Mouse (Mus musculus) midbrain, embryonic 11.5 days (tissue): ENCODE results near the gene Clec2h. TPM values are rescaled to one million over a fixed set of nuclear protein-coding genes. Genes with fewer than 3 reads are reported as not detected.
"Not testable (repeated sequence)": the region's sequence is repeated elsewhere in the genome, so short reads cannot be mapped to it uniquely, and the experiment has no call there.

Experiments used
- ATAC-seq: fragments of 200-750 bp; cut with Nextera tagmentation; 2 replicates; pipeline ENCODE4 v1.8.0; 2017; ENCODE audit warnings: moderate TSS enrichment, moderate library complexity; ENCODE audit not compliant: low FRiP score
- DNase-seq: peaks from one replicate; pipeline ENCODE4 v3.0.0; 2015; ENCODE audit warnings: low spot score; ENCODE audit errors: missing footprints
- H3K27ac ChIP-seq: fragments of 300-500 bp; sonication (generic); 2 replicates; pipeline ENCODE4 v1.5.1; 2014; ENCODE audit warnings: low read depth, low read length
- H3K27me3 ChIP-seq: fragments of 300-500 bp; sonication (generic); 2 replicates; pipeline ENCODE4 v1.6.1; 2014; ENCODE audit warnings: mild to moderate bottlenecking, low read length, moderate library complexity, mixed read lengths; ENCODE audit not compliant: control insufficient read depth, insufficient read depth
- H3K36me3 ChIP-seq: fragments of 300-500 bp; sonication (generic); 2 replicates; pipeline ENCODE4 v1.6.1; 2014; ENCODE audit warnings: mild to moderate bottlenecking, low read length, moderate library complexity, mixed read lengths; ENCODE audit not compliant: control insufficient read depth, insufficient read depth
- H3K4me1 ChIP-seq: fragments of 300-500 bp; sonication (generic); 2 replicates; pipeline ENCODE4 v1.6.1; 2014; ENCODE audit warnings: low read length; ENCODE audit not compliant: control insufficient read depth, insufficient read depth
- H3K4me2 ChIP-seq: fragments of 300-500 bp; sonication (generic); 2 replicates; pipeline ENCODE4 v1.6.1; 2014; ENCODE audit warnings: mild to moderate bottlenecking, moderate library complexity
- H3K4me3 ChIP-seq: fragments of 300-500 bp; sonication (generic); 2 replicates; pipeline ENCODE4 v1.5.1; 2014; ENCODE audit warnings: low read depth, low read length
- H3K9ac ChIP-seq: fragments of 300-500 bp; sonication (generic); 2 replicates; pipeline ENCODE4 v1.6.1; 2014; ENCODE audit warnings: low read length
- H3K9me3 ChIP-seq: fragments of 300-500 bp; sonication (generic); 2 replicates; pipeline ENCODE4 v1.6.1; 2016; ENCODE audit warnings: low read length; ENCODE audit not compliant: control insufficient read depth
- WGBS: fragments of 180-500 bp; shearing (Covaris S2); extraction: QIAGEN DNeasy Blood & Tissue Kit; methylation state at CpG from one replicate; pipeline ENCODE4 v1.1.7; 2014; 5-methylcytosine and 5-hydroxymethylcytosine counted together
- polyA plus RNA-seq: library from polyadenylated mRNA; unstranded; fragments of >200 nt; fragmentation: Nextera tagmentation; extraction: Ambion mirVana; gene quantifications from 2 replicates; pipeline ENCODE4 v1.2.1, GENCODE M21; 2014

Clec2h gene
- polyA plus RNA-seq, 1 experiment from 2014 or later, result not detected

GRCm38 (mm10) chr6:128641116-128641716 lies 21.0 kb upstream of the Clec2h start:
- WGBS, result 85% methylated on average over 2 of the region's 2 CpGs
- no peaks in the 10 kb centered on the region for H3K27me3 ChIP-seq
- H3K4me2 ChIP-seq, result no peak overlapping the region
- H3K4me3 ChIP-seq, result no peak overlapping the region
- no peaks in the 10 kb centered on the region for H3K36me3 ChIP-seq
- no peaks in the 10 kb centered on the region for H3K4me1 ChIP-seq
- DNase-seq, result no peak
- H3K9me3 ChIP-seq, result no peaks in the 10 kb centered on the region
- no peak overlapping the region for H3K27ac ChIP-seq
- H3K9ac ChIP-seq, result no peak overlapping the region
- ATAC-seq, result no peak

GRCm38 (mm10) chr6:128643999-128644398 lies 18.2 kb upstream of the Clec2h start:
- Histone ChIP-seq H3K27ac (no peak overlapping the region), H3K4me1 (no peaks in the 10 kb centered on the region), H3K4me3 (no peak overlapping the region), H3K27me3 (no peaks in the 10 kb centered on the region), H3K36me3 (no peaks in the 10 kb centered on the region), H3K9me3 (no peaks in the 10 kb centered on the region), H3K4me2 (no peak overlapping the region), H3K9ac (no peak overlapping the region)
- ATAC-seq, result no peak
- 73% methylated on average over 2 of the region's 2 CpGs for WGBS
- DNase-seq, result no peak

DNA sequence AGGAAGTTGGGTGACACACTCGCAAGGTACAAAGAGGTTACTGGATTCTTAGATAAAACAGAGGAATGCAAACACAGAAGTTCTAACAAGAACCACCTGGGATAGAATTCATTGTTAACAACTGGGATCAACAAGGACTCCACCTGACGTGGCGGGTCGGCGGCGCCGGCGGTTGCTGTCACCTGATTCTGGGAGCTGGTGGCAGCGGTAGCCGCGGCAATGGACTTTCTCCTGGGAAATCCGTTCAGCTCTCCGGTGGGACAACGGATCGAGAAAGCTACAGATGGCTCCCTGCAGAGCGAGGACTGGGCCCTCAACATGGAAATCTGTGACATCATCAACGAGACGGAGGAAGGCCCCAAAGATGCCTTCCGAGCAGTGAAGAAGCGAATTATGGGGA lies 17.5 kb upstream of the Clec2h start:
- not testable (repeated sequence) for H3K36me3 ChIP-seq
- WGBS, result 95% methylated on average over 20 of the region's 20 CpGs

GRCm38 (mm10) chr6:128645708-128646107 lies 16.5 kb upstream of the Clec2h start:
- 91% methylated on average over 12 of the region's 12 CpGs for WGBS
- ATAC-seq, H3K4me2 ChIP-seq, H3K4me3 ChIP-seq, DNase-seq, H3K36me3 ChIP-seq, H3K9ac ChIP-seq, H3K4me1 ChIP-seq, H3K27ac ChIP-seq, H3K9me3 ChIP-seq, H3K27me3 ChIP-seq: not testable (repeated sequence)

More for the DNA sequence above, 17.5 kb upstream of the Clec2h start:
- H3K27ac ChIP-seq, ATAC-seq, DNase-seq, H3K9me3 ChIP-seq, H3K27me3 ChIP-seq, H3K4me3 ChIP-seq, H3K9ac ChIP-seq, H3K4me2 ChIP-seq, H3K4me1 ChIP-seq: not testable (repeated sequence)

GRCm38 (mm10) chr6:128649681-128650080 lies 12.5 kb upstream of the Clec2h start:
- DNase-seq (no peak), ATAC-seq (no peak)
- 93% methylated on average over 3 of the region's 3 CpGs for WGBS
- Histone ChIP-seq H3K9ac (no peak overlapping the region), H3K4me1 (no peaks in the 10 kb centered on the region), H3K4me2 (no peak overlapping the region), H3K27me3 (no peaks in the 10 kb centered on the region), H3K27ac (no peak overlapping the region), H3K4me3 (no peak overlapping the region), H3K36me3 (no peaks in the 10 kb centered on the region), H3K9me3 (no peaks in the 10 kb centered on the region)

- no peak overlapping the region for H3K4me3 ChIP-seq
- H3K27ac ChIP-seq, result no peak overlapping the region
- ATAC-seq, result no peak
- 88% methylated on average over 1 of the region's 1 CpGs for WGBS
- no peaks in the 10 kb centered on the region for H3K27me3 ChIP-seq
- no peaks in the 10 kb centered on the region for H3K4me1 ChIP-seq
- H3K36me3 ChIP-seq, result no peaks in the 10 kb centered on the region
- no peak overlapping the region for H3K4me2 ChIP-seq
- H3K9ac ChIP-seq, result no peak overlapping the region
- no peak for DNase-seq
- no peaks in the 10 kb centered on the region for H3K9me3 ChIP-seq
Measured at GRCm38 (mm10) chr6:128650187-128650586, 12.0 kb upstream of the Clec2h start.

DNA sequence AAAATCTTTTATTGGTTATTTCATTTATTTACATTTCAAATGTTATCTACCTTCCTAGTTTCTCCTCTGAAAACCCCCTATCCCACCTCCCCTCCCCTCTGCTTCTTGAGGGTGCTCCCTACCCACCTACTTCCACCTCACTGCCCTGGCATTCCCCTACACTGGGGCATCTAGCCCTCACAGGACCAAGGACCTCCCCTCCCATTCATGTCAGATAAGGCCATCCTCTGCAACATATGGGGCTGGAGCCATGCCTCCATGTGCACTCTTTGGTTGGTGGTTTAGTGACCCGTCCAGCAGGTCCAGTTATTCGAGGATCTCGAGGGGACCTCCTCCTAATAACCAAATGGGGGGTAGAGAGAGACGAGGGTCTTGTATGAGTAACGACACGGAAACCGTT lies 11.4 kb upstream of the Clec2h start:
- H3K27ac ChIP-seq, H3K4me2 ChIP-seq, H3K9ac ChIP-seq, DNase-seq, H3K36me3 ChIP-seq, H3K4me1 ChIP-seq, ATAC-seq, H3K4me3 ChIP-seq, H3K9me3 ChIP-seq, H3K27me3 ChIP-seq: not testable (repeated sequence)
- WGBS, result 97% methylated on average over 3 of the region's 7 CpGs

- Histone ChIP-seq H3K4me3 (no peak overlapping the region), H3K9ac (no peak overlapping the region), H3K4me1 (no peaks in the 10 kb centered on the region), H3K9me3 (no peaks in the 10 kb centered on the region), H3K27me3 (no peaks in the 10 kb centered on the region), H3K36me3 (no peaks in the 10 kb centered on the region), H3K27ac (no peak overlapping the region), H3K4me2 (no peak overlapping the region)
- DNase-seq, result no peak
- WGBS, result 97% methylated on average over 1 of the region's 1 CpGs
- no peak for ATAC-seq
Measured at GRCm38 (mm10) chr6:128652938-128653337, 9.2 kb upstream of the Clec2h start.

DNA sequence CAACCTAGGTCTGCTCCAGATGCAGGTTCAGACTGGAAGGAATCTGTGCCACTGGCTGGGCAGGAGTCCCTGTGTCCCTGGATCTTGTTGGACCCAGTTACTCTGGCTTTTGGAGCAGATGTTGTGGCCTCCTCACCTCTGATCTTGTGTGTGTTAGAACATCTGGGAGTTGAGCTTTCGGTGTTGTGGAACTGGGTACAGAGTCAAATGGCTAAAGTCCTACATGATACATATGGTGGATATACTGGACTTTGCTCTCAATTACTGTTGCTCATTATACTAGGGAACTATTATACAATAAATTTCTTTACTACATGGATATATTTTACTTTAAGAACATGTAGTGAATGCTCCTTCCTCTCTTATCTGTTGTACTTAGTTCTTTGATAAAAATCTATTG lies 936 bp upstream of the Clec2h start:
- Histone ChIP-seq H3K9me3 (no peaks in the 10 kb centered on the region), H3K4me1 (no peaks in the 10 kb centered on the region), H3K9ac (no peak overlapping the region), H3K4me2 (no peak overlapping the region), H3K36me3 (no peaks in the 10 kb centered on the region), H3K4me3 (no peak overlapping the region), H3K27ac (no peak overlapping the region), H3K27me3 (no peaks in the 10 kb centered on the region)
- WGBS, result 95% methylated on average over 1 of the region's 1 CpGs
- no peak for DNase-seq
- no peak for ATAC-seq
